Mouse (Mus musculus) R1 (cell line): ENCODE measurements around the gene Btbd19.

ENCODE experiments used
- DNase-seq: peaks from one replicate; pipeline ENCODE4 v3.0.0-alpha.2; 2018; ENCODE audit warnings: low read depth, low spot score

Gene Btbd19

GRCm38 (mm10) chr4:117115592-117115991, 9.9 kb downstream of the Btbd19 start:
- DNase-seq = no peak

- DNase-seq = peak; percentile 75
Measured at GRCm38 (mm10) chr4:117113237-117113636, 12.3 kb downstream of the Btbd19 start.

GRCm38 (mm10) chr4:117110985-117111384, 14.5 kb downstream of the Btbd19 start:
- no peak for DNase-seq

GRCm38 (mm10) chr4:117110249-117110648, 15.3 kb downstream of the Btbd19 start:
- DNase-seq = no peak

GRCm38 (mm10) chr4:117109330-117109729, 16.2 kb downstream of the Btbd19 start:
- no peak for DNase-seq

- no peak for DNase-seq
Measured at GRCm38 (mm10) chr4:117108524-117108849, 17.0 kb downstream of the Btbd19 start.

- DNase-seq = no peak
Measured at GRCm38 (mm10) chr4:117107813-117108523, 17.6 kb downstream of the Btbd19 start.

- no peak for DNase-seq
Measured at GRCm38 (mm10) chr4:117105127-117105526, 20.4 kb downstream of the Btbd19 start.

- peak; percentile 63 for DNase-seq
Measured at GRCm38 (mm10) chr4:117104672-117105071, 20.9 kb downstream of the Btbd19 start.

GRCm38 (mm10) chr4:117101218-117101617, 24.3 kb downstream of the Btbd19 start:
- DNase-seq = peak; percentile 93

GRCm38 (mm10) chr4:117100036-117100435, 25.5 kb downstream of the Btbd19 start:
- DNase-seq = peak; percentile 70

GRCm38 (mm10) chr4:117098764-117099036, 26.8 kb downstream of the Btbd19 start:
- no peak for DNase-seq

GRCm38 (mm10) chr4:117097969-117098763, 27.4 kb downstream of the Btbd19 start:
- peak; percentile 90 for DNase-seq

GRCm38 (mm10) chr4:117096666-117097065, 28.9 kb downstream of the Btbd19 start:
- no peak for DNase-seq

GRCm38 (mm10) chr4:117095551-117096452, 29.7 kb downstream of the Btbd19 start, which contains the start of gene Ptch2:
Gene Ptch2, plus strand, starts transcription at chr4:117096075.
- DNase-seq = peak; percentile 92

GRCm38 (mm10) chr4:117094626-117095361, 30.7 kb downstream of the Btbd19 start:
- DNase-seq = no peak

GRCm38 (mm10) chr4:117090586-117090985, 34.9 kb downstream of the Btbd19 start:
- DNase-seq = no peak

- no peak for DNase-seq
Measured at GRCm38 (mm10) chr4:117087948-117088640, 37.4 kb downstream of the Btbd19 start.

- peak; percentile 43 for DNase-seq
Measured at GRCm38 (mm10) chr4:117071183-117071582, 54.3 kb downstream of the Btbd19 start.

- DNase-seq = no peak
Measured at GRCm38 (mm10) chr4:117070624-117071023, 54.9 kb downstream of the Btbd19 start.

GRCm38 (mm10) chr4:117069647-117070046, 55.9 kb downstream of the Btbd19 start:
- no peak for DNase-seq
